Mouse (Mus musculus) forebrain, embryonic 12.5 days (tissue): Measurements from ENCODE around the gene Fam78b. TPM values are rescaled to one million over a fixed set of nuclear protein-coding genes. Genes with fewer than 3 reads are reported as not detected.

ENCODE experiments used
- ATAC-seq: fragments of 200-750 bp; cut with Nextera tagmentation; 2 replicates; pipeline ENCODE4 v1.8.0; 2017; ENCODE audit warnings: moderate TSS enrichment; ENCODE audit not compliant: low FRiP score
- H3K27ac ChIP-seq: fragments of 300-500 bp; sonication (generic); 2 replicates; pipeline ENCODE4 v1.5.1; 2016; ENCODE audit warnings: mild to moderate bottlenecking
- H3K27me3 ChIP-seq: fragments of 300-500 bp; sonication (generic); 2 replicates; pipeline ENCODE4 v1.6.1; 2016; ENCODE audit warnings: mild to moderate bottlenecking
- H3K36me3 ChIP-seq: fragments of 300-500 bp; sonication (generic); replicated peaks from 2 replicates; pipeline ENCODE4 v1.6.1; 2016; ENCODE audit warnings: mild to moderate bottlenecking
- H3K4me1 ChIP-seq: fragments of 300-500 bp; sonication (generic); 2 replicates; pipeline ENCODE4 v1.6.1; 2016
- H3K4me2 ChIP-seq: fragments of 300-500 bp; sonication (generic); 2 replicates; pipeline ENCODE4 v1.6.1; 2016; ENCODE audit warnings: mild to moderate bottlenecking, moderate library complexity
- H3K4me3 ChIP-seq: fragments of 300-500 bp; sonication (generic); replicated peaks from 2 replicates; pipeline ENCODE4 v1.5.1; 2016; ENCODE audit warnings: mild to moderate bottlenecking
- H3K9ac ChIP-seq: fragments of 300-500 bp; sonication (generic); 2 replicates; pipeline ENCODE4 v1.6.1; 2016; ENCODE audit warnings: mild to moderate bottlenecking
- H3K9me3 ChIP-seq: fragments of 300-500 bp; sonication (generic); 2 replicates; pipeline ENCODE4 v1.6.1; 2016
- WGBS: fragments of 180-500 bp; shearing (Covaris S2); methylation state at CpG from one replicate; pipeline ENCODE4 v1.1.7; 2016; 5-methylcytosine and 5-hydroxymethylcytosine counted together
- polyA plus RNA-seq: library from polyadenylated mRNA; unstranded; fragments of >200 nt; fragmentation: Nextera tagmentation; extraction: Ambion mirVana; gene quantifications from 2 replicates; pipeline ENCODE4 v1.2.1, GENCODE M21; 2016

Fam78b gene
- polyA plus RNA-seq, 1 experiment from 2014 or later: 5.9 TPM

- no peaks in the 10 kb centered on the region for H3K27me3 ChIP-seq
- no peak for ATAC-seq
- H3K9ac ChIP-seq: no peak overlapping the region
- H3K4me2 ChIP-seq: no peak overlapping the region
- H3K36me3 ChIP-seq: no peaks in the 10 kb centered on the region
- no peaks in the 10 kb centered on the region for H3K4me1 ChIP-seq
- 0 out of 2 replicates have a peak, but pooled peaks cover 3% of the 10 kb centered on the region for H3K9me3 ChIP-seq
- no peak overlapping the region for H3K4me3 ChIP-seq
- WGBS: 88% methylated on average over 5 of the region's 5 CpGs
- H3K27ac ChIP-seq: no peak overlapping the region
These were observed 134.5 kb downstream of the Fam78b start for GRCm38 (mm10) chr1:167135748-167136147.
